Mouse (Mus musculus) myocyte (in vitro differentiated cells): ENCODE measurements at regions not wholly inside any gene's neighbourhood (a gene's known extent, or its start where the extent isn't known, plus 50 kb on each side); places are given as distances from the start of the nearest gene placed in this dataset.

Experiments
- MAX ChIP-seq: IDR thresholded peaks from one replicate; pipeline ENCODE4 v1.6.1; 2011; ENCODE audit warnings: low read depth, mild to moderate bottlenecking, control low read depth
- MYOD1 ChIP-seq, 3 experiments: IDR thresholded peaks; one replicate each; pipeline ENCODE4 v1.6.1; 2011; ENCODE audit warnings: control low read depth in 2 of 3, low read depth in 2 of 3, mild to moderate bottlenecking in 2 of 3, moderate library complexity in 1 of 3; ENCODE audit not compliant: insufficient read length in 2 of 3, control insufficient read depth in 1 of 3
- POLR2A ChIP-seq: IDR thresholded peaks from one replicate; pipeline ENCODE4 v1.6.1; 2011; ENCODE audit warnings: low read depth, mild to moderate bottlenecking, control low read depth, moderate library complexity; ENCODE audit not compliant: insufficient read length
- POLR2AphosphoS2 ChIP-seq: IDR thresholded peaks from one replicate; pipeline ENCODE4 v1.6.1; 2011; ENCODE audit warnings: low read depth, control low read depth; ENCODE audit not compliant: insufficient read length
- REST ChIP-seq: IDR thresholded peaks from one replicate; pipeline ENCODE4 v1.6.1; 2011; ENCODE audit warnings: mild to moderate bottlenecking, control low read depth, moderate library complexity; ENCODE audit not compliant: insufficient read depth, insufficient read length
- SRF ChIP-seq: IDR thresholded peaks from one replicate; pipeline ENCODE4 v1.6.1; 2011; ENCODE audit warnings: low read depth; ENCODE audit not compliant: control insufficient read depth, insufficient read length
- USF1 ChIP-seq: IDR thresholded peaks from one replicate; pipeline ENCODE4 v1.6.1; 2011; ENCODE audit warnings: low read depth, mild to moderate bottlenecking, control low read depth, moderate library complexity

DNA sequence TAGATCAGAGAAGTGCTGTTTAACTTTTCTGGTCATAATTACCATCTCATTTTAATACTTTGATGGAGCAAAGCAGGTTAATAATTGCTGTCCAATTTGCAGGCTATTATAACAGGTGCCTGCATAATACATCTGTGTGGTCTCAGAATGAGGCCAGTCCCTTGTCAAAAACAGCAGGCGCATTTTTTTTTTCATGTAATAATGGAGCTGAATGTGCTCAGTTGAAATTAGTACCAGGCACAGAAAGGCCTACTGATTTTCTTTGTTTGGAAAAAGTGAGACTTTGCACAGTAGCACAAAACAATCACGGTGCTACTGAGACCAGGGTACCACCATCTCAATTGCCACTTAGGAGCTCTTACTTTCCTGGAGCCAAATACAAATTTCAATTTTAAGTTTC, 311.3 kb upstream of the Emcn start:
- TF ChIP-seq POLR2AphosphoS2 (no peak), MAX (no peak), USF1 (no peak), POLR2A (no peak), REST (no peak), MYOD1 (IDR thresholded peaks at IDR 0.05; ENCODE audit: control insufficient read depth in 1 of 3, insufficient read length in 2 of 3, low read depth in 2 of 3) (no peak), SRF (no peak)
